Mouse (Mus musculus): ENCODE results near the gene Rasgrp2. TPM values are rescaled to one million over a fixed set of nuclear protein-coding genes. Genes with fewer than 3 reads are reported as not detected.

Gene Rasgrp2
- polyA plus RNA-seq, 1 experiment: 696 TPM

- peaks cover 90% of the 10 kb centered on the region for H3K27me3 ChIP-seq (replicated peaks)
- no peaks in the 10 kb centered on the region for H3K9me3 ChIP-seq
- H3K36me3 ChIP-seq (replicated peaks; ENCODE audit: low read length): no peaks in the 10 kb centered on the region
- no peak overlapping the region for H3K4me3 ChIP-seq (replicated peaks)
- TF ChIP-seq GATA1 (IDR thresholded peaks at IDR 0.05; ENCODE audit: borderline replicate concordance, low read length) (no peak), FLI1 (IDR thresholded peaks at IDR 0.05; ENCODE audit: low read length) (no peak)
- H3K4me1 ChIP-seq: peaks cover 33% of the 10 kb centered on the region
Measured at GRCm38 (mm10) chr19:6446736-6447437, 47.7 kb downstream of the Rasgrp2 start.

DNA sequence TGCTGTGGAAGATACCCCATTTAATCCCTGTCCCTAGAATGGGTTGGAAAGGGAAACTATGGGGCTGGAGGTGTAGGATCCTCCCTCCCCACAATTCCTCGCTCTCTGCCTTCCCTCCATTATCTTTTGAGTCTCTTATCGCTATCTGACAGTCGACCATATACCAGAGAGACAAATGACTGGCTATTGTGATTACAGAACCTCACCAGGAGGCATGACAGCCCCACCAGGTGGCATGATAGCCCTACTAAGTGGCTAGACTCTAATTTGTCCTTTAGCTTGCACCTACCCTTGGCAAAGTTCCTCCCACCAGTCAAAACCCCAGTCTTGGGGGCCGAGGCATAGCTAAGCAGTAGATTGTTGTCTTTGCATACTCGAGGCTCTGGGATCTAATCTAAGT, 49.6 kb downstream of the Rasgrp2 start:
- H3K9me3 ChIP-seq: no peaks in the 10 kb centered on the region
- H3K4me3 ChIP-seq (replicated peaks): peak overlapping the region; percentile 86
- TF ChIP-seq FLI1 (IDR thresholded peaks at IDR 0.05; ENCODE audit: low read length): no peak
- no peak for TF ChIP-seq GATA1 (IDR thresholded peaks at IDR 0.05; ENCODE audit: borderline replicate concordance, low read length)
- peaks cover 85% of the 10 kb centered on the region for H3K27me3 ChIP-seq (replicated peaks)
- no peaks in the 10 kb centered on the region for H3K36me3 ChIP-seq (replicated peaks; ENCODE audit: low read length)
- peaks cover 27% of the 10 kb centered on the region for H3K4me1 ChIP-seq

DNA sequence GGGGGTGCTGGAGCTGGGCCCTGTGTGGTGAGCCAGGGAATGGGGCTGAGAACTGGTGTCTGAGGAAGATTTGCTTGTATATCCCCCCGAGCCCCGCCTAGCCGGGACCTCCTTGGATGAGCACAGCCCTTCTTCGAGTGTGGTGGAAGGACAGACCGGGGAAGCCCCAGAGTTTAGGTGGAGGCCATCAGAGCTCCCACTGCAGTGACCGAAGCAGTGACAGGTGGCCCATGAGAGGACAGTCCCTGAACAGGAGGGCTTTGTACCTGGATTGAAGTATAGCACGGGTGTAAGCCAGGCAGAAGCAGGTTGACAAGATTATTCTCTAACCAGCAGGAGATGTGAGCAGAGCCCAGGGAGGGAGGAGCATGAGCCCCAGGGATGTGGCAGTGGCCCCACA, 50.7 kb downstream of the Rasgrp2 start:
- Histone ChIP-seq H3K4me1 (peaks cover 28% of the 10 kb centered on the region), H3K27me3 (replicated peaks) (peaks cover 85% of the 10 kb centered on the region), H3K36me3 (replicated peaks; ENCODE audit: low read length) (no peaks in the 10 kb centered on the region), H3K9me3 (no peaks in the 10 kb centered on the region), H3K4me3 (replicated peaks) (no peak overlapping the region)
- TF ChIP-seq GATA1 (IDR thresholded peaks at IDR 0.05; ENCODE audit: borderline replicate concordance, low read length) (no peak), FLI1 (IDR thresholded peaks at IDR 0.05; ENCODE audit: low read length) (no peak)

DNA sequence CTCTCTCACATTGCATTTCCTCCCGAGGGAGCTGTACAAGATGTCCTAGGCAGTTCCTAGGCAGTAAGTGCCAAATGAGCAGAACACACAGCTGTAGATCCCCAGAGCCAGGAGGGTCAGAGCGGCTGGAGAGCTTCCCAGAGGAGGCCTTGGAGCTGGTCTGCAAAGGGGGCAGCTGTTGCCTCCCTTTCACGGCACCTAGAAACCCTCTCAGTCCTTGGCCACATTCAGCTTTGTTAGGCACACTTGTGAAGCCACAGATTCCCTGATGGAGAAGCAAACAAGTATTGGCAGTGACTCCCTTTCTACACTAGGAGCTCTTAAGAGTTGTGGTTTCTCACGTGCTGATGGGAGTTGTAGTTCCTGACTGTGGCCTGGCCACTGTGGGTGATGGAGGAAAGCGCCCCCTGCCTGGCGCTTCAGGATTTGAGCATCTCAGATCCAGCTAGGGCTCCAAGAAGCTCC, 52.9 kb downstream of the Rasgrp2 start:
- Histone ChIP-seq H3K9me3 (no peaks in the 10 kb centered on the region), H3K36me3 (replicated peaks; ENCODE audit: low read length) (no peaks in the 10 kb centered on the region), H3K4me1 (peaks cover 28% of the 10 kb centered on the region), H3K27me3 (replicated peaks) (peaks cover 84% of the 10 kb centered on the region), H3K4me3 (replicated peaks) (no peak overlapping the region)
- no peak for TF ChIP-seq GATA1 (IDR thresholded peaks at IDR 0.05; ENCODE audit: borderline replicate concordance, low read length)
- TF ChIP-seq FLI1 (IDR thresholded peaks at IDR 0.05; ENCODE audit: low read length): no peak

GRCm38 (mm10) chr19:6452672-6453310, 53.7 kb downstream of the Rasgrp2 start:
- H3K9me3 ChIP-seq: no peaks in the 10 kb centered on the region
- TF ChIP-seq FLI1 (IDR thresholded peaks at IDR 0.05; ENCODE audit: low read length) (no peak), GATA1 (IDR thresholded peaks at IDR 0.05; ENCODE audit: borderline replicate concordance, low read length) (no peak)
- H3K27me3 ChIP-seq (replicated peaks): peaks cover 83% of the 10 kb centered on the region
- no peak overlapping the region for H3K4me3 ChIP-seq (replicated peaks)
- H3K36me3 ChIP-seq (replicated peaks; ENCODE audit: low read length): no peaks in the 10 kb centered on the region
- peaks cover 27% of the 10 kb centered on the region for H3K4me1 ChIP-seq

DNA sequence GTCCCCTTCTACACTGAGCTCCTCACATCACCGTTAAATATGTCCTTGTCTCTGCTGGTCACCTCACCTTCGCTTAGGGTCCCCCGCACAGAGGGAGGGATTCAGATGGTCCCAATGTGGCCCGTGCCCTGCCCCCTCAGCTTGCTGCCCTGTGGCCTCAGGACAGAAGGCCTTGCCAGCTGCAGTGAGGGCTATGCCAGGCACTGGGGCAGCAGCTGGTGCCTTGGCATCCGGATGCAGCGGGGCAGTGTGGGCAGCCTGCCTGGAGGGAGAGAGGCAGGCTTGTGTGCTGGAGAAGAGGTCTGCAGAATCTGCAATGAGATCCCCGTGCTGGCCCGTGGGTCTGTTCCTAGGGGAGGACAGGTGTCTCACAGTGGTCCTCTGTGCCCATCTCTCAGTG, 54.2 kb downstream of the Rasgrp2 start:
- Histone ChIP-seq H3K27me3 (replicated peaks) (peaks cover 85% of the 10 kb centered on the region), H3K4me1 (peaks cover 21% of the 10 kb centered on the region), H3K9me3 (no peaks in the 10 kb centered on the region), H3K36me3 (replicated peaks; ENCODE audit: low read length) (no peaks in the 10 kb centered on the region), H3K4me3 (replicated peaks) (no peak overlapping the region)
- TF ChIP-seq FLI1 (IDR thresholded peaks at IDR 0.05; ENCODE audit: low read length) (no peak), GATA1 (IDR thresholded peaks at IDR 0.05; ENCODE audit: borderline replicate concordance, low read length) (no peak)

- H3K27me3 ChIP-seq (replicated peaks): peaks cover 79% of the 10 kb centered on the region
- H3K4me3 ChIP-seq (replicated peaks): no peak overlapping the region
- H3K4me1 ChIP-seq: peaks cover 13% of the 10 kb centered on the region
- H3K36me3 ChIP-seq (replicated peaks; ENCODE audit: low read length): no peaks in the 10 kb centered on the region
- TF ChIP-seq FLI1 (IDR thresholded peaks at IDR 0.05; ENCODE audit: low read length) (no peak), GATA1 (IDR thresholded peaks at IDR 0.05; ENCODE audit: borderline replicate concordance, low read length) (no peak)
- H3K9me3 ChIP-seq: no peaks in the 10 kb centered on the region
Measured at GRCm38 (mm10) chr19:6454041-6454720, 55.0 kb downstream of the Rasgrp2 start.

DNA sequence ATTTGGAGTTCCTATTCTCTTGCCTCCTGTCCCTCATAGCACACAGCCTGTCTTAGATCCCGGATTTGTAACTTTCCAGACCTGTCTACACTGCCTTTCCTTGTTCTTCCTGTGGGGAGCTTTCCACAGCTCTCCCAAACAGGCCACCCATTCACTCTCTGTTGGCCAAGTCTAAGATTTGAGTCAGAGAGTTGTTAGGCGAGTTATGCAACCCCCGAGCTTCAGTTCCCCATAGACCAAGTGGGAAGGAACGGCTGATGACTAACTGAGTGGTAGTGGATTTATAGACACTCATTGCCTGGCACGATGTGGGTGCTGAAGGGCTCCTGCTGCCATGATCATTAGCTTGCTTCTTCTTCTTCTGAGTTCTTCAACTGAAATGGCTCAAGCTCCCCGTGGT, 60.4 kb downstream of the Rasgrp2 start:
- Histone ChIP-seq H3K4me3 (replicated peaks) (no peak overlapping the region), H3K4me1 (peaks cover 1% of the 10 kb centered on the region; the same call in 1 of the 2 replicates), H3K27me3 (replicated peaks) (peaks cover 73% of the 10 kb centered on the region), H3K36me3 (replicated peaks; ENCODE audit: low read length) (no peaks in the 10 kb centered on the region), H3K9me3 (no peaks in the 10 kb centered on the region)
- TF ChIP-seq GATA1 (IDR thresholded peaks at IDR 0.05; ENCODE audit: borderline replicate concordance, low read length) (no peak), FLI1 (IDR thresholded peaks at IDR 0.05; ENCODE audit: low read length) (no peak)

GRCm38 (mm10) chr19:6462841-6463240, 63.7 kb downstream of the Rasgrp2 start:
- Histone ChIP-seq H3K27me3 (replicated peaks) (peaks cover 62% of the 10 kb centered on the region), H3K4me3 (replicated peaks) (no peak overlapping the region), H3K9me3 (peaks cover 10% of the 10 kb centered on the region), H3K4me1 (peaks cover 5% of the 10 kb centered on the region; the same call in 1 of the 2 replicates), H3K36me3 (replicated peaks; ENCODE audit: low read length) (no peaks in the 10 kb centered on the region)
- no peak for TF ChIP-seq GATA1 (IDR thresholded peaks at IDR 0.05; ENCODE audit: borderline replicate concordance, low read length)
- TF ChIP-seq FLI1 (IDR thresholded peaks at IDR 0.05; ENCODE audit: low read length): no peak

Data from megakaryocyte, embryonic 14.5 days (primary cell).